Mouse (Mus musculus) hindbrain, embryonic 14.5 days (tissue): ENCODE data around the gene Calca. TPM values are rescaled to one million over a fixed set of nuclear protein-coding genes. Genes with fewer than 3 reads are reported as not detected.

Experiments used
- ATAC-seq: fragments of 200-750 bp; cut with Nextera tagmentation; 2 replicates; pipeline ENCODE4 v1.8.0; 2017; ENCODE audit warnings: moderate number of reproducible peaks, mild to moderate bottlenecking, moderate TSS enrichment, moderate library complexity; ENCODE audit not compliant: low FRiP score
- DNase-seq: peaks from one replicate; pipeline ENCODE4 v3.0.0-alpha.2; 2015; ENCODE audit warnings: low spot score
- H3K27ac ChIP-seq: fragments of 300-500 bp; sonication (generic); 2 replicates; pipeline ENCODE4 v1.5.1; 2014; ENCODE audit warnings: mild to moderate bottlenecking, moderate library complexity
- H3K27me3 ChIP-seq: fragments of 300-500 bp; sonication (generic); 2 replicates; pipeline ENCODE4 v1.6.1; 2014; ENCODE audit warnings: mild to moderate bottlenecking, low read length, mixed read lengths; ENCODE audit not compliant: control insufficient read depth, insufficient read depth
- H3K36me3 ChIP-seq: fragments of 300-500 bp; sonication (generic); replicated peaks from 2 replicates; pipeline ENCODE4 v1.6.1; 2014; ENCODE audit not compliant: control insufficient read depth, insufficient read depth
- H3K4me1 ChIP-seq: fragments of 300-500 bp; sonication (generic); replicated peaks from 2 replicates; pipeline ENCODE4 v1.6.1; 2014; ENCODE audit warnings: antibody characterized with exemption, low read length, mixed read lengths; ENCODE audit not compliant: control insufficient read depth, insufficient read depth
- H3K4me2 ChIP-seq: fragments of 300-500 bp; sonication (generic); replicated peaks from 2 replicates; pipeline ENCODE4 v1.6.1; 2014; ENCODE audit warnings: mild to moderate bottlenecking, moderate library complexity
- H3K4me3 ChIP-seq: fragments of 300-500 bp; sonication (generic); replicated peaks from 2 replicates; pipeline ENCODE4 v1.5.1; 2014; ENCODE audit warnings: mild to moderate bottlenecking, low read length
- H3K9ac ChIP-seq: fragments of 300-500 bp; sonication (generic); 2 replicates; pipeline ENCODE4 v1.6.1; 2014
- H3K9me3 ChIP-seq: fragments of 300-500 bp; sonication (generic); 2 replicates; pipeline ENCODE4 v1.6.1; 2016; ENCODE audit warnings: low read length; ENCODE audit not compliant: control insufficient read depth
- WGBS: fragments of 180-500 bp; shearing (Covaris S2); extraction: QIAGEN DNeasy Blood & Tissue Kit; methylation state at CpG from one replicate; pipeline ENCODE4 v1.1.7; 2014; 5-methylcytosine and 5-hydroxymethylcytosine counted together
- polyA plus RNA-seq: library from polyadenylated mRNA; unstranded; fragments of >200 nt; fragmentation: Nextera tagmentation; extraction: Ambion mirVana; gene quantifications from 2 replicates; pipeline ENCODE4 v1.2.1, GENCODE M21; 2014

Gene Calca
- polyA plus RNA-seq, 1 experiment from 2014 or later, result 23.1 TPM

- Histone ChIP-seq H3K4me3 (no peak overlapping the region), H3K9ac (no peak overlapping the region), H3K4me2 (no peak overlapping the region), H3K27ac (no peak overlapping the region), H3K36me3 (no peaks in the 10 kb centered on the region), H3K9me3 (no peaks in the 10 kb centered on the region), H3K4me1 (no peaks in the 10 kb centered on the region), H3K27me3 (no peaks in the 10 kb centered on the region)
- 58% methylated on average over 2 of the region's 2 CpGs for WGBS
- DNase-seq, result no peak
- ATAC-seq, result no peak
Measured at GRCm38 (mm10) chr7:114582441-114582840, 53.7 kb downstream of the Calca start.

Other genes starting within 250 kb of the Calca start
- 5.9 and 6.1 TPM in 2 replicates for gene Pde3b, start 221.1 kb downstream of the Calca start, polyA plus RNA-seq
- 0.94 and 1.2 TPM in 2 replicates for gene Cyp2r1, start 73.4 kb downstream of the Calca start, polyA plus RNA-seq
- 11.2 and 11.6 TPM in 2 replicates for gene Calcb, start 82.3 kb upstream of the Calca start, polyA plus RNA-seq
- 2.9 and 3.1 TPM in 2 replicates for gene Insc, start 107.3 kb upstream of the Calca start, polyA plus RNA-seq